Mouse (Mus musculus) cerebellum, adult 2 months (tissue): Measurements from ENCODE around the gene Mdm2.

Source experiments
- CTCF ChIP-seq: fragments of 200-500 bp; IDR thresholded peaks from 2 replicates; pipeline ENCODE4 v1.5.1; 2011; ENCODE audit warnings: low read depth, mild to moderate bottlenecking, control low read depth, low read length, moderate library complexity, borderline replicate concordance; ENCODE audit not compliant: insufficient read depth
- POLR2A ChIP-seq: fragments of 200-500 bp; IDR thresholded peaks from 2 replicates; pipeline ENCODE4 v1.6.1; 2011; ENCODE audit warnings: low read length, control low read depth, borderline replicate concordance; ENCODE audit not compliant: insufficient read depth

- TF ChIP-seq CTCF = no peak
- TF ChIP-seq POLR2A = no peak
Measured at GRCm38 (mm10) chr10:117740921-117741320, 30.4 kb upstream of the Mdm2 start.
